9 mouse cellular contexts compared by ENCODE assay signal in the genomic region with DNA sequence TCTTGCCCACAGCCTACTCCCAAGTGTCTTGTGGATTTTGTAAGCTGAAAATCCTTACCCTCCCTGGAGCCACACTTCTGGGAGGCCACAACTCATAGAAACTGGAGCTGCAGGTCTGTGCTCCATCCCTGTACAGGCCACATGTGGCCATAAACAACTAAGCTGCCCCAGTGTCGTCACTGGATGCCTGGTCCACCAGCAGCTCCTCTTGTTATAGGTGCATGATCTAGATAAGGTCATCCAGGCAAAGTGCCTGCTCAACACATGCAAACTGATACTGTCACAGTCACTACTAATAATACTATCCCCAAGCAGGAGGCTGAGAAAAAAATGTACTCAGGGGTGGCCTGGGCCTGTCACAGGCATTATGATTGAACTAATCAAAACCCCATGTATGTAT.
"Had no signal": no experiment of that assay in that cellular context is flagged by ENCODE, and none has a peak within 500 bp of the region (broad histone marks: within the 10 kb centered on the region; RNA-seq: fewer than 3 reads in every experiment).

No protein-coding gene starts in this region.

- DNase-seq: liver, postnatal 0 days; lung, adult 2 months; lung, postnatal 14 days; lung, postnatal 36 days; right cerebral cortex, postnatal 14 days; spleen, adult 18-20 months; thymus, adult 18-20 months; thymus, postnatal 14 days; thymus, postnatal 36 days had no signal
